Mouse (Mus musculus): ENCODE results near the gene Smcr8. TPM values are rescaled to one million over a fixed set of nuclear protein-coding genes. Genes with fewer than 3 reads are reported as not detected.
A peak's percentile ranks its signal among the peaks of the same experiment; 100 is the strongest.

Smcr8 gene
- total RNA-seq, 2 experiments from 2014 or later = 23.9 to 24.7 TPM

Small RNAs within 50 kb of the gene (microRNA-seq; reads per million reads assigned to microRNA genes)
- 9.0 reads per million, percentile 24 among the genes with 10 or more reads in this experiment for gene Mir5100

Other genes with a start within 250 kb of the Smcr8 start
- 10 to 100 TPM; 30.9 to 32.3 TPM for gene Alkbh5, start 241.1 kb upstream of the Smcr8 start, total RNA-seq (2021)
- gene Llgl1, start 77.8 kb upstream of the Smcr8 start, total RNA-seq (2021) = 10 to 100 TPM; 42.2 to 43.4 TPM
- 10 to 100 TPM; 92.3 to 92.6 TPM for gene Flii, start 50.3 kb upstream of the Smcr8 start, total RNA-seq (2021)
- 10 to 100 TPM; 29.9 to 30.5 TPM for gene Mief2, start 49.1 kb upstream of the Smcr8 start, total RNA-seq (2021)
- gene Top3a, start 159 bp upstream of the Smcr8 start, total RNA-seq (2021) = 1 to 10 TPM; 9.1 to 9.4 TPM
- 1 to 10 TPM; 4.4 to 5.5 TPM for gene Shmt1, start 34.2 kb downstream of the Smcr8 start, total RNA-seq (2021)
- 10 to 100 TPM; 23.5 to 23.6 TPM for gene Dhrs7b, start 53.1 kb downstream of the Smcr8 start, total RNA-seq (2021)
- gene Tmem11, start 101.7 kb downstream of the Smcr8 start, total RNA-seq (2021) = 10 to 100 TPM; 26.5 to 26.8 TPM
- 10 to 100 TPM; 22.8 to 29.3 TPM for gene Natd1, start 137.2 kb downstream of the Smcr8 start, total RNA-seq (2021)
- gene Map2k3, start 154.5 kb downstream of the Smcr8 start, total RNA-seq (2021) = 10 to 100 TPM; 16.7 to 17.3 TPM
- 1 to 10 TPM; 5.3 TPM for gene Kcnj12, start 245.0 kb downstream of the Smcr8 start, total RNA-seq (2021)